In genomic region chr5:81442150-81442549, GRCm38 (mm10) we compare ENCODE assay signal across 22 mouse cellular contexts.
"Had no signal": no experiment of that assay in that cellular context is flagged by ENCODE, and none has a peak within 500 bp of the region (broad histone marks: within the 10 kb centered on the region; RNA-seq: fewer than 3 reads in every experiment).

No protein-coding gene starts in this region.

- H3K4me1 ChIP-seq: limb, embryonic 10.5 days; limb, embryonic 13.5 days; liver, embryonic 12.5 days; liver, embryonic 15.5 days; lung, embryonic 15.5 days; megakaryocyte, embryonic 14.5 days; midbrain, embryonic 13.5 days; stomach, embryonic 15.5 days had no signal

- DNase-seq: layer of hippocampus, adult 9-11 months; liver; lung, adult 18-20 months; lung, postnatal 10 days; lung, postnatal 36 days; right cerebral cortex, adult 18-20 months; right cerebral cortex, postnatal 14 days; right cerebral cortex, postnatal 4 days; thymus, postnatal 25 days had no signal

- H3K27ac ChIP-seq: kidney, postnatal 0 days; layer of hippocampus, adult 2 months; limb, embryonic 10.5 days; limb, embryonic 13.5 days; liver, embryonic 12.5 days; liver, embryonic 15.5 days; lung, embryonic 15.5 days; midbrain, embryonic 10.5 days; midbrain, embryonic 13.5 days; stomach, embryonic 15.5 days had no signal

- H3K4me2 ChIP-seq: limb, embryonic 13.5 days; liver, embryonic 12.5 days; liver, embryonic 15.5 days; lung, embryonic 15.5 days; midbrain, embryonic 13.5 days; stomach, embryonic 15.5 days had no signal

- H3K9ac ChIP-seq: limb, embryonic 13.5 days; liver, embryonic 12.5 days; liver, embryonic 15.5 days; lung, embryonic 15.5 days; midbrain, embryonic 13.5 days; stomach, embryonic 15.5 days had no signal

- H3K36me3 ChIP-seq: limb, embryonic 10.5 days; liver, embryonic 12.5 days; liver, embryonic 15.5 days; lung, embryonic 15.5 days; midbrain, embryonic 10.5 days; stomach, embryonic 15.5 days had no signal

- H3K4me3 ChIP-seq: layer of hippocampus, adult 2 months; limb, embryonic 10.5 days; limb, embryonic 13.5 days; liver, embryonic 12.5 days; liver, embryonic 15.5 days; lung, embryonic 15.5 days; megakaryocyte, embryonic 14.5 days; midbrain, embryonic 10.5 days; midbrain, embryonic 13.5 days; myocyte; stomach, embryonic 15.5 days had no signal

- ATAC-seq: liver, embryonic 12.5 days; midbrain, embryonic 13.5 days; midbrain, embryonic 16.5 days had no signal

- H3K9me3 ChIP-seq: limb, embryonic 10.5 days; liver, embryonic 12.5 days; liver, embryonic 15.5 days; lung, embryonic 15.5 days; megakaryocyte, embryonic 14.5 days; midbrain, embryonic 13.5 days; stomach, embryonic 15.5 days had no signal

- H3K27me3 ChIP-seq: limb, embryonic 13.5 days; liver, embryonic 12.5 days; liver, embryonic 15.5 days; lung, embryonic 15.5 days; megakaryocyte, embryonic 14.5 days; midbrain, embryonic 13.5 days; stomach, embryonic 15.5 days had no signal
